Mouse (Mus musculus) forebrain, embryonic 14.5 days (tissue): Measurements from ENCODE around the gene Casp3. TPM values are rescaled to one million over a fixed set of nuclear protein-coding genes. Genes with fewer than 3 reads are reported as not detected.
"Not testable (repeated sequence)": the region's sequence is repeated elsewhere in the genome, so short reads cannot be mapped to it uniquely, and the experiment has no call there.

Source experiments
- ATAC-seq: fragments of 200-750 bp; cut with Nextera tagmentation; 2 replicates; pipeline ENCODE4 v1.8.0; 2017; ENCODE audit warnings: mild to moderate bottlenecking, moderate library complexity
- DNase-seq: peaks from one replicate; pipeline ENCODE4 v3.0.0-alpha.2; 2015; ENCODE audit warnings: low spot score
- H3K27ac ChIP-seq: fragments of 300-500 bp; sonication (generic); 2 replicates; pipeline ENCODE4 v1.5.1; 2014; ENCODE audit warnings: low read depth, mild to moderate bottlenecking, control low read depth, low read length, moderate library complexity
- H3K27me3 ChIP-seq: fragments of 300-500 bp; sonication (generic); replicated peaks from 2 replicates; pipeline ENCODE4 v1.6.1; 2014; ENCODE audit warnings: low read length, control low read depth, mixed read lengths; ENCODE audit not compliant: control insufficient read depth, insufficient read depth
- H3K36me3 ChIP-seq: fragments of 300-500 bp; sonication (generic); 2 replicates; pipeline ENCODE4 v1.6.1; 2014; ENCODE audit warnings: low read length, control low read depth; ENCODE audit not compliant: control insufficient read depth, insufficient read depth
- H3K4me1 ChIP-seq: fragments of 300-500 bp; sonication (generic); 2 replicates; pipeline ENCODE4 v1.6.1; 2014; ENCODE audit warnings: antibody characterized with exemption, low read length, control low read depth; ENCODE audit not compliant: control insufficient read depth, insufficient read depth
- H3K4me2 ChIP-seq: fragments of 300-500 bp; sonication (generic); 2 replicates; pipeline ENCODE4 v1.6.1; 2014; ENCODE audit warnings: mild to moderate bottlenecking, control low read depth, low read length
- H3K4me3 ChIP-seq: fragments of 300-500 bp; sonication (generic); 2 replicates; pipeline ENCODE4 v1.5.1; 2014; ENCODE audit warnings: low read depth, low read length, control low read depth
- H3K9ac ChIP-seq: fragments of 300-500 bp; sonication (generic); 2 replicates; pipeline ENCODE4 v1.6.1; 2014; ENCODE audit warnings: mild to moderate bottlenecking, low read length, control low read depth, moderate library complexity
- H3K9me3 ChIP-seq: fragments of 300-500 bp; sonication (generic); replicated peaks from 2 replicates; pipeline ENCODE4 v1.6.1; 2016; ENCODE audit warnings: low read length, control low read depth, mixed read lengths; ENCODE audit not compliant: control insufficient read depth
- WGBS: fragments of 180-500 bp; shearing (Covaris S2); extraction: QIAGEN DNeasy Blood & Tissue Kit; methylation state at CpG from one replicate; pipeline ENCODE4 v1.1.7; 2014; 5-methylcytosine and 5-hydroxymethylcytosine counted together
- polyA plus RNA-seq: library from polyadenylated mRNA; unstranded; fragments of >200 nt; fragmentation: Nextera tagmentation; extraction: Ambion mirVana; gene quantifications from 2 replicates; pipeline ENCODE4 v1.2.1, GENCODE M21; 2014

The Casp3 gene
- polyA plus RNA-seq, 1 experiment from 2014 or later: 227 TPM

DNA sequence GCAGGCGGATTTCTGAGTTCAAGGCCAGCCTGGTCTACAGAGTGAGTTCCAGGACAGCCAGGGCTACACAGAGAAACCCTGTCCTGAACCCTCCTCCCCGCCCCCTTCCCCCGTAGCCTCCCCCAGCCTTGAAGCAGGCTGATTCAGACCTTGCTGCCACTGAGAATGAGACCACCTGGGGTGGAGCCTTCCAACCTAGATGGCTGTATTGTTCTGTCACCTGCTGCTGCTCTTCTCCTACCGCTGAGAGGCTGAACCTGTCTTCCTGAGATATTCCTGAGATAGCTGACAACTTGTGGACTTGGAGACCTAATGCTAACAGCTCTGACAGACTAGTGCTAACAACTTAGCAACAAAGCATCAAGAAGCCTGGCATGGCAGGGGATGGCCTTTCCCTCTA is 32.8 kb upstream of the Casp3 start:
- peaks cover 17% of the 10 kb centered on the region for H3K36me3 ChIP-seq
- H3K27ac ChIP-seq, H3K4me3 ChIP-seq, H3K9me3 ChIP-seq, H3K27me3 ChIP-seq, H3K4me1 ChIP-seq, ATAC-seq, H3K4me2 ChIP-seq, H3K9ac ChIP-seq, DNase-seq: not testable (repeated sequence)
- 43% methylated on average over 4 of the region's 4 CpGs for WGBS

- 86% methylated on average over 3 of the region's 3 CpGs for WGBS
- H3K9me3 ChIP-seq: no peaks in the 10 kb centered on the region
- H3K4me3 ChIP-seq: no peak overlapping the region
- H3K4me2 ChIP-seq: no peak overlapping the region
- no peak overlapping the region for H3K9ac ChIP-seq
- no peaks in the 10 kb centered on the region for H3K27me3 ChIP-seq
- no peak for DNase-seq
- no peak overlapping the region for H3K27ac ChIP-seq
- no peak for ATAC-seq
- H3K36me3 ChIP-seq: peaks cover 12% of the 10 kb centered on the region; the same call in 1 of the 2 replicates
- H3K4me1 ChIP-seq: no peaks in the 10 kb centered on the region
Observed at GRCm38 (mm10) chr8:46585576-46585975, 31.5 kb upstream of the Casp3 start.

- 94% methylated on average over 5 of the region's 5 CpGs for WGBS
- no peaks in the 10 kb centered on the region for H3K4me1 ChIP-seq
Observed at GRCm38 (mm10) chr8:46587911-46588310, 29.2 kb upstream of the Casp3 start.

GRCm38 (mm10) chr8:46588663-46589062 is 28.4 kb upstream of the Casp3 start:
- Histone ChIP-seq H3K9me3 (no peaks in the 10 kb centered on the region), H3K4me1 (no peaks in the 10 kb centered on the region), H3K27ac (no peak overlapping the region), H3K9ac (no peak overlapping the region), H3K36me3 (no peaks in the 10 kb centered on the region), H3K4me3 (no peak overlapping the region), H3K4me2 (no peak overlapping the region), H3K27me3 (no peaks in the 10 kb centered on the region)
- ATAC-seq (no peak), DNase-seq (no peak)
- 95% methylated on average over 2 of the region's 2 CpGs for WGBS

More at GRCm38 (mm10) chr8:46587911-46588310, 29.2 kb upstream of the Casp3 start:
- no peak overlapping the region for H3K9ac ChIP-seq
- H3K36me3 ChIP-seq: no peaks in the 10 kb centered on the region
- no peak for ATAC-seq
- no peak overlapping the region for H3K4me3 ChIP-seq
- no peak for DNase-seq
- H3K27ac ChIP-seq: no peak overlapping the region
- H3K27me3 ChIP-seq: no peaks in the 10 kb centered on the region
- no peaks in the 10 kb centered on the region for H3K9me3 ChIP-seq
- H3K4me2 ChIP-seq: no peak overlapping the region

DNA sequence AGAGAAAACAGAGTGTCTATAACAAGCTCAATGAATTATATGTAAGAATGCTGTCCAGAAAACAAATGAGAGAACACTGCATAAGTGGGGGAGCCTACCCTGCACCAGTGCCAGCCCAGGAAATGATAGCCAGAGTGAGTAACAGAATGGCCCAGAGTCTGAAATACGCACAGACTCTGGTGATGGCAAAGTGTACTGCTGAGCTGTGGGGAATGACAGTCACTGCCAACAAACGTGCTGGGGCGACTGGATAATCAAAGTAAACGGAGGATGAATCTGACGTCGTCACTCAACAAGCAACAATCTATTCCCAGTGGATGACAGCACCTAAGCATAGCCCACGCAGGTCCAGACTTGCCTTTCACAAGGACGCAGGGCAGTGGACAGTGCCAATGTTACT is 24.0 kb upstream of the Casp3 start:
- H3K36me3 ChIP-seq: no peaks in the 10 kb centered on the region
- H3K27ac ChIP-seq: no peak overlapping the region
- DNase-seq (peak; percentile 11), ATAC-seq (no peak)
- no peak overlapping the region for H3K4me3 ChIP-seq
- H3K9ac ChIP-seq: no peak overlapping the region
- H3K4me1 ChIP-seq: no peaks in the 10 kb centered on the region
- 82% methylated on average over 8 of the region's 8 CpGs for WGBS
- H3K27me3 ChIP-seq: no peaks in the 10 kb centered on the region
- H3K9me3 ChIP-seq: no peaks in the 10 kb centered on the region
- no peak overlapping the region for H3K4me2 ChIP-seq

- H3K4me1 ChIP-seq: no peaks in the 10 kb centered on the region
- ATAC-seq: no peak
- H3K27me3 ChIP-seq: no peaks in the 10 kb centered on the region
- H3K9me3 ChIP-seq: no peaks in the 10 kb centered on the region
- 82% methylated on average over 2 of the region's 2 CpGs for WGBS
- no peak overlapping the region for H3K4me3 ChIP-seq
- H3K4me2 ChIP-seq: no peak overlapping the region
- no peak overlapping the region for H3K27ac ChIP-seq
- no peaks in the 10 kb centered on the region for H3K36me3 ChIP-seq
- no peak overlapping the region for H3K9ac ChIP-seq
- DNase-seq: peak; percentile 8
Observed at GRCm38 (mm10) chr8:46593772-46594171, 23.3 kb upstream of the Casp3 start.

DNA sequence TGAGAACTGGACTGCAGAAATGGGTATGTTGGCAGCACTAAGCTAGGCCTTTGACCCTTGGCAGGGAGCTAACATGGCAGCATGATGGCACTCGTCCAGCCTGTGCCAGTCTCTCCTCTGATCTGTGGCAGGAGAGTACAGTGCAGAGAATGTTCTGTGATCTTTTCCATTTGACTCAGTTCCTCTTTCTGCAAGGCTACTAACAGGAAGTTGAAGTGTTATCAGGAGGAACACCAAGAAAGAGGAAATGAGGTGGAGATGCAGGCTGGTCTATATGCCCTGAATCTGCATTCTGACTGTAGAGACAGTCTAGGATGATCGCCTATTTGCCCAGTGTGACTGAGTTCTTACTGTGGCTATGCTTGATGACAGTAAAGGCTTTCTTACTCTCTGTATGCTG is 21.5 kb upstream of the Casp3 start:
- WGBS: 91% methylated on average over 2 of the region's 2 CpGs
- no peak overlapping the region for H3K9ac ChIP-seq
- ATAC-seq (no peak), DNase-seq (no peak)
- no peaks in the 10 kb centered on the region for H3K27me3 ChIP-seq
- H3K36me3 ChIP-seq: 0 out of 2 replicates have a peak, but pooled peaks cover 2% of the 10 kb centered on the region
- no peaks in the 10 kb centered on the region for H3K4me1 ChIP-seq
- no peak overlapping the region for H3K4me2 ChIP-seq
- H3K4me3 ChIP-seq: no peak overlapping the region
- H3K27ac ChIP-seq: no peak overlapping the region
- H3K9me3 ChIP-seq: no peaks in the 10 kb centered on the region

- Histone ChIP-seq H3K4me1 (no peaks in the 10 kb centered on the region), H3K9me3 (no peaks in the 10 kb centered on the region), H3K4me3 (no peak overlapping the region), H3K36me3 (0 out of 2 replicates have a peak, but pooled peaks cover 2% of the 10 kb centered on the region), H3K9ac (no peak overlapping the region), H3K4me2 (no peak overlapping the region), H3K27me3 (no peaks in the 10 kb centered on the region), H3K27ac (no peak overlapping the region)
- DNase-seq (no peak), ATAC-seq (no peak)
- 90% methylated on average over 2 of the region's 2 CpGs for WGBS
Observed at GRCm38 (mm10) chr8:46596530-46596929, 20.6 kb upstream of the Casp3 start.

- Histone ChIP-seq H3K36me3 (0 out of 2 replicates have a peak, but pooled peaks cover 2% of the 10 kb centered on the region), H3K9ac (no peak overlapping the region), H3K4me2 (no peak overlapping the region), H3K27me3 (no peaks in the 10 kb centered on the region), H3K4me3 (no peak overlapping the region), H3K9me3 (no peaks in the 10 kb centered on the region), H3K27ac (no peak overlapping the region), H3K4me1 (no peaks in the 10 kb centered on the region)
- WGBS: 91% methylated on average over 2 of the region's 2 CpGs
- no peak for DNase-seq
- ATAC-seq: no peak
Observed at GRCm38 (mm10) chr8:46597411-46597810, 19.7 kb upstream of the Casp3 start.
